Mouse (Mus musculus): ENCODE data around the gene Gimap8. TPM values are rescaled to one million over a fixed set of nuclear protein-coding genes. Genes with fewer than 3 reads are reported as not detected.

Gimap8 gene
- polyA plus RNA-seq, 3 experiments from 2014 or later = 134 to 165 (median 146) TPM

GRCm38 (mm10) chr6:48638553-48638952, 8.5 kb upstream of the Gimap8 start:
- no peak for ATAC-seq

- ATAC-seq = no peak
These were observed 5.6 kb upstream of the Gimap8 start for GRCm38 (mm10) chr6:48641391-48641790.

GRCm38 (mm10) chr6:48642764-48643292, 4.2 kb upstream of the Gimap8 start:
- no peak for ATAC-seq

- ATAC-seq = peak; percentile 55
These were observed 1.2 kb upstream of the Gimap8 start for GRCm38 (mm10) chr6:48645660-48646308.

- no peak for ATAC-seq
These were observed 734 bp upstream of the Gimap8 start for GRCm38 (mm10) chr6:48646309-48646690.

- ATAC-seq = no peak
These were observed 577 bp downstream of the Gimap8 start for GRCm38 (mm10) chr6:48647611-48648010.

DNA sequence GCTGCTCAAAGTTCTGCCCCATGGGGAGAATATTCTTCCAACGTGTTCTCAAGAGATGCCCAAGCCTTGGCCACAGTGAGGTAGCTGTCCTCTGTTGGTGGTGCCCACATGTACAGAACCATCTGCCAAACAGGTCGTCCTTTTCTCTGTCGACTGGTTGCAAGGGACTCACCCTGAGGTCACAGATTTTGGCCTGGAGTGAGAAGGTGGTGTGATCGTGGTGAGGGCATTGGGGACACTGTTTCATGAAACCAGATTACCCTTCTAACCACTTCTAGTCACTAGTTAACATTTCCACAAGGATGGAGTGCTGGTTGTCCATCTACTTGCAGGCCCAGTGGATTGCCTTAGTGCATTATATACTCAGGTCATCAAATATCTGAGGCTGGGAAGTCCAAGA, 1.7 kb downstream of the Gimap8 start:
- no peak for ATAC-seq

- ATAC-seq = no peak
These were observed 3.0 kb downstream of the Gimap8 start for GRCm38 (mm10) chr6:48650041-48650440.

DNA sequence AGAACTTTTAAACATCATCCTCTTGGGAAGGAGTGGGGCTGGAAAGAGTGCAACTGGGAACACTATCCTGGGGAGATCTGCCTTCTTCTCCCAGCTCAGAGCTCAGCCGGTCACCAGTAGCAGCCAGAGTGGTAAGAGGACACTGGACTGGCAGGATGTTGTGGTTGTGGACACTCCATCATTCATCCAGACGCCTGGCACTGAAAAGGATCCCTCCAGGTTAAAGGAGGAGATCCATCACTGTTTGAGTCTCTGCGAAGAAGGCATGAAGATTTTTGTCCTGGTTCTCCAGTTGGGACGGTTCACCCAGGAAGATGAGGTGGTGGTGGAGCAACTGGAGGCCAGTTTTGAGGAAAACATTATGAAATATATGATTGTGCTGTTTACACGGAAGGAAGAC, 11.7 kb downstream of the Gimap8 start:
- ATAC-seq = no peak

- ATAC-seq = peak; percentile 52
These were observed 17.7 kb downstream of the Gimap8 start for GRCm38 (mm10) chr6:48664750-48665149.

DNA sequence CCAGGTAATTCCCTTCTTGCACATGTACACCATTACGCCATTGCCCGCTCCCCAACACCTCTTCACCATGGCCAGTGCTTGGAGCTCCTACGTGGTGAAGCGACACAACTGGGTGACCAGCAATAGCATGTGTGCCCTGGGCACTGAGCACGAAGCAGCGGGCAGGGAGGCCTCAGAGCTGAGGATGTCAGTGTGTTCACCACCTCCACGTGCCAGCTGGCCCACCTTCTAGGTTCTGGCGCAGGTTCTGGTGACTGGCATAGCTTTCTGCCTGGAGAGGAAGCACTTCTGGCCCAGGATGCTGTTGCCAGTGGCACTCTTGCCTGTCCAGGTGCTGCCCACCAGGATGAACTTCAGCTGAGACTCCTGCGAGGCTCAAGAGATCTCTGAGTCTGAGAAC, 18.4 kb downstream of the Gimap8 start:
- ATAC-seq = no peak

GRCm38 (mm10) chr6:48666159-48666586, 19.1 kb downstream of the Gimap8 start:
- peak; percentile 69 for ATAC-seq

DNA sequence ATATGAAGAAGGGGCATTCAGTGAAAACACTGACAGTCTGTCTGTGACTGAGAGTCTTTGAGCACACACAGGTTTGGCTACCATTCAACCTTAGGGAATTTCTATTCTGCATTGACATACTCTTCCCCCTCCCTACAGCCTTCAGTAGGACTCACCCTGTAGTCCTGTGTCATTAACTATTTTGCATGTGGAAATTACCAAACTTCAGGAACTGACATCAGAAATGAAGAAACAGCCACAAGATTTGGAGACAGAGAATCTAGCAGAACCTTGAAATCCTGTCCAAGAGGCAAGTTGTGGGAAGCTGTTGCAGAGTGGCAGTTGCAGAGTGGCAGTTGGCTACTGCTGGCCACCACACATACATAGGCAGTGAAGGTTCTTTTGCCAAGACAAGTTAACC, 21.0 kb downstream of the Gimap8 start:
- no peak for ATAC-seq

- ATAC-seq = peak; percentile 16
These were observed 22.5 kb downstream of the Gimap8 start for GRCm38 (mm10) chr6:48669446-48669969.

GRCm38 (mm10) chr6:48674291-48675058, 27.4 kb downstream of the Gimap8 start:
- peak; percentile 47 for ATAC-seq

DNA sequence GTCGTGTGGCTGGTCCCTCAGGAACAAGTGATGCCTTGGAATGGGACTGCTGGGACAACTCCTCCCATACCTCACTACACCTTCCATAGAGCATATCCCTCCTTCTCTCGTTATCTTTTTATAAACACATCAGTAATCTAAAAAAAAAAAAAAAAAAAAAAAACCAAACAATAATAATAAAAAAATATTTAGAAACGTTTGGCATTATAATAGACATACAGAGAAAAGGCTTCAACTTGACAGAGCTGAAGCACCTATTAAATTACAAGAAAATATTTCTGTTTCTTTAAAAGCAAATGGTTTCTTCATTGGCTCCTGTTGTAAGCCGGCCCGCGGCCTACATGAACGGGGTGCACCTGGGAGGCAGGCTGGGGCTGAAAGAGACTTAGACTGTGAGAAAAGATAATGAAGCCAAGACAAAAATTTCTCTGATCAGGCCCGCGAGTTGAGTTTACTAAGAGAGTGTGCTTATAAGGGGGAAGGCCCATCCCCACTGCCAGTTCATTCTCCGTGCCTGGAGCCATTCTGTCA, 28.4 kb downstream of the Gimap8 start:
- ATAC-seq = no peak

GRCm38 (mm10) chr6:48675931-48676859, 29.2 kb downstream of the Gimap8 start, which contains the start of gene Gimap9:
Gene Gimap9, plus strand, starts transcription at chr6:48676129.
- peak; percentile 58 for ATAC-seq

DNA sequence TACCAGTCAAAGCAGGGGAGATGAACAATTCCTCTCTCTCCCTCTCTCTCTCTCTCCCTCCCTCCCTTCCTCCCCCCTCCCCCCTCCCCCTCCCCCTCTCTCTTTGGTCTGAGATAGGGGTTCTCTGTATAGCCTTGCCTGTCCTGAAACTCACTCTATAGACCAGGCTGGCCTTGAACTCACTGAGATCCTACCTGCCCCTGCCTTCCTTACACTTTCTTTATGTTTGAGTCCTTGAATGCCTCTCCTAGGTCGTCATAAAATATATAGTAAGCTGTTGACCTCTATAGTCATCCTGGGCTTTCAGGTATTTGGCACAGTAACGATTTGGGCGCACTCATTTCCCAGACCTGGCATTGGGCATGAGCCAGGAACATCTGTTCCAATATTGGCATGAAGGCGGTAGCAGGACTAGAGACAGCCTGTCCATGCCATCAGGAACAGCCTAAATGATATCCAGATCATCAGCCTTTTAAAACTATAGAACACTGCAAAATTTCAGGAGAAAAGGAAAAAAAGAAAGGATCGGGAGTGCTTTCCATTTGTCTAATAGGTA, 29.9 kb downstream of the Gimap8 start:
- ATAC-seq = no peak

- no peak for ATAC-seq
These were observed 30.7 kb downstream of the Gimap8 start for GRCm38 (mm10) chr6:48677492-48678345.

DNA sequence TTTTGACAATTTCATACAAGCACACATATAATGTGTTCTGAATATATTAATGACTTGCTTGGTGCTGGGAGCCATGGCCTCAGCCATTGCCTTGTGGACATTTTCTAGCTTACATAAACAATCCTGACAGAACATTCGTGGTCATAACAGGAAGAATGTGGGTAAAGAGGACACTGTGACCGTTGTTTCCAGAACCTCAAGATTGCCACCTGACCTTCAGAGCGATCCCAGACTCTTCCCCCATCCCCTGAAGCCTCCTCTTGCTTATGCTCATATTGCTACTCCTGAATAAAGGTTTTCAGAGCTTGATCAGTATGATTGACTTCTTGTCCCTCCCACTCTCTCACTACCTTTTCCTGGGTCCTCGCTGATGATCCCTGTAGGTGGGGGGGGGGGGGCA, 31.4 kb downstream of the Gimap8 start:
- ATAC-seq = no peak

DNA sequence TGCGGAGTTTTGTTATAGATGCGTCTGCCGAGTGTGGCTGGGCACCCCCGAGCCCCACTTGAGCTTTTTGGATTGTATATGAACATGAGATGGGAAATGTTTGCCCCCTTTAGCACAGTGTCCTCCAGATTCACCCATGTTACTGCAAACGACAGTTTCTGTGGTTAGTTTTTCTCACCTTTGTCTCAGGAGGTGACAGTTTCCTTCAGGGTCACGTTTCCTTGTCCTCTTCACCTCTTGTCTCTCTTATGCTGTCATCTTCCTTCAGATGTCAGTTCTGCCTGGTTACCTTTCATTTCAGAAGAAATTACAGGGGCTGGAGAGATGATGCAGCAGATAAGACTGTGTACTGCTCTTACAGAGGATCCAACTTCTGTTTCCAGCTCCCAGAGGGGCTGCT, 32.7 kb downstream of the Gimap8 start:
- ATAC-seq = peak; percentile 12
